Mouse (Mus musculus): Measurements from ENCODE around the gene Crybb2.

The Crybb2 gene

GRCm38 (mm10) chr5:113090750-113091149 lies 20.8 kb upstream of the Crybb2 start:
- DNase-seq (ENCODE audit: low read depth, low spot score) = no peak

GRCm38 (mm10) chr5:113090077-113090690 lies 20.3 kb upstream of the Crybb2 start:
- DNase-seq (ENCODE audit: low read depth, low spot score) = no peak

- DNase-seq (ENCODE audit: low read depth, low spot score) = no peak
Measured at GRCm38 (mm10) chr5:113087465-113087864, 17.5 kb upstream of the Crybb2 start.

GRCm38 (mm10) chr5:113086990-113087389 lies 17.1 kb upstream of the Crybb2 start:
- DNase-seq (ENCODE audit: low read depth, low spot score) = no peak

- no peak for DNase-seq (ENCODE audit: low read depth, low spot score)
Measured at GRCm38 (mm10) chr5:113086439-113086838, 16.5 kb upstream of the Crybb2 start.

GRCm38 (mm10) chr5:113085931-113086330 lies 16.0 kb upstream of the Crybb2 start:
- DNase-seq (ENCODE audit: low read depth, low spot score) = no peak

- DNase-seq (ENCODE audit: low read depth, low spot score) = no peak
Measured at GRCm38 (mm10) chr5:113084309-113084708, 14.4 kb upstream of the Crybb2 start.

GRCm38 (mm10) chr5:113082356-113083168 lies 12.6 kb upstream of the Crybb2 start:
- no peak for DNase-seq (ENCODE audit: low read depth, low spot score)

GRCm38 (mm10) chr5:113081439-113081838 lies 11.5 kb upstream of the Crybb2 start, which contains the start of gene Crybb3:
TSS of gene Crybb3 (minus strand) at chr5:113081584.
- DNase-seq (ENCODE audit: low read depth, low spot score) = no peak

GRCm38 (mm10) chr5:113081020-113081419 lies 11.1 kb upstream of the Crybb2 start:
- DNase-seq (ENCODE audit: low read depth, low spot score) = no peak

GRCm38 (mm10) chr5:113079783-113080182 lies 9.9 kb upstream of the Crybb2 start:
- no peak for DNase-seq (ENCODE audit: low read depth, low spot score)

GRCm38 (mm10) chr5:113078686-113079085 lies 8.8 kb upstream of the Crybb2 start:
- DNase-seq (ENCODE audit: low read depth, low spot score) = no peak

GRCm38 (mm10) chr5:113054308-113054707 lies 15.6 kb downstream of the Crybb2 start:
- DNase-seq (ENCODE audit: low read depth, low spot score) = peak; percentile 56

GRCm38 (mm10) chr5:113050581-113051185 lies 19.2 kb downstream of the Crybb2 start:
- DNase-seq (ENCODE audit: low read depth, low spot score) = no peak

- DNase-seq (ENCODE audit: low read depth, low spot score) = no peak
Measured at GRCm38 (mm10) chr5:113049876-113050275, 20.0 kb downstream of the Crybb2 start.

- no peak for DNase-seq (ENCODE audit: low read depth, low spot score)
Measured at GRCm38 (mm10) chr5:113045511-113046273, 24.2 kb downstream of the Crybb2 start.

GRCm38 (mm10) chr5:113043531-113043930 lies 26.4 kb downstream of the Crybb2 start:
- DNase-seq (ENCODE audit: low read depth, low spot score) = no peak

- DNase-seq (ENCODE audit: low read depth, low spot score) = no peak
Measured at GRCm38 (mm10) chr5:113041567-113042071, 28.3 kb downstream of the Crybb2 start.

- DNase-seq (ENCODE audit: low read depth, low spot score) = no peak
Measured at GRCm38 (mm10) chr5:113040776-113041175, 29.1 kb downstream of the Crybb2 start.

- DNase-seq (ENCODE audit: low read depth, low spot score) = no peak
Measured at GRCm38 (mm10) chr5:113038601-113039000, 31.3 kb downstream of the Crybb2 start.
